Mouse (Mus musculus): ENCODE measurements around the gene Bmpr1b. TPM values are rescaled to one million over a fixed set of nuclear protein-coding genes. Genes with fewer than 3 reads are reported as not detected.
A peak's percentile ranks its signal among the peaks of the same experiment; 100 is the strongest.

The Bmpr1b gene
- polyA plus RNA-seq, 1 experiment from 2014 or later: 18.1 TPM

GRCm38 (mm10) chr3:141828301-141828700 lies 340.9 kb downstream of the Bmpr1b start:
- H3K4me2 ChIP-seq: no peak overlapping the region
- no peak overlapping the region for H3K4me3 ChIP-seq (replicated peaks)
- H3K4me1 ChIP-seq (replicated peaks): no peaks in the 10 kb centered on the region
- H3K27me3 ChIP-seq: no peaks in the 10 kb centered on the region
- no peak overlapping the region for H3K9ac ChIP-seq (replicated peaks)
- H3K9me3 ChIP-seq: no peaks in the 10 kb centered on the region
- no peak for ATAC-seq (ENCODE audit: insufficient number of reproducible peaks, insufficient read depth, low FRiP score, low TSS enrichment, low read depth)
- WGBS: 74% methylated on average over 5 of the region's 5 CpGs
- H3K27ac ChIP-seq: no peak overlapping the region
- H3K36me3 ChIP-seq: peaks cover 19% of the 10 kb centered on the region; the same call in 1 of the 2 replicates

GRCm38 (mm10) chr3:141819331-141819941 lies 349.8 kb downstream of the Bmpr1b start:
- no peak overlapping the region for H3K4me3 ChIP-seq (replicated peaks)
- peaks cover 14% of the 10 kb centered on the region for H3K36me3 ChIP-seq
- H3K27ac ChIP-seq: no peak overlapping the region
- H3K9ac ChIP-seq (replicated peaks): no peak overlapping the region
- peaks cover 10% of the 10 kb centered on the region for H3K4me1 ChIP-seq (replicated peaks)
- H3K27me3 ChIP-seq: no peaks in the 10 kb centered on the region
- H3K4me2 ChIP-seq: no peak overlapping the region
- H3K9me3 ChIP-seq: no peaks in the 10 kb centered on the region
- WGBS: 28% methylated on average over 13 of the region's 13 CpGs
- ATAC-seq (ENCODE audit: insufficient number of reproducible peaks, insufficient read depth, low FRiP score, low TSS enrichment, low read depth): peak; percentile 56; the same call in 1 of the 2 replicates

GRCm38 (mm10) chr3:141818615-141819312 lies 350.5 kb downstream of the Bmpr1b start:
- Histone ChIP-seq H3K9me3 (no peaks in the 10 kb centered on the region), H3K4me2 (no peak overlapping the region), H3K27ac (no peak overlapping the region), H3K4me1 (replicated peaks) (peaks cover 10% of the 10 kb centered on the region), H3K9ac (replicated peaks) (no peak overlapping the region), H3K36me3 (peaks cover 14% of the 10 kb centered on the region), H3K4me3 (replicated peaks) (no peak overlapping the region), H3K27me3 (no peaks in the 10 kb centered on the region)
- ATAC-seq (ENCODE audit: insufficient number of reproducible peaks, insufficient read depth, low FRiP score, low TSS enrichment, low read depth): no peak
- 63% methylated on average over 3 of the region's 3 CpGs for WGBS

- ATAC-seq (ENCODE audit: insufficient number of reproducible peaks, insufficient read depth, low FRiP score, low TSS enrichment, low read depth): no peak
- H3K4me3 ChIP-seq (replicated peaks): no peak overlapping the region
- no peaks in the 10 kb centered on the region for H3K27me3 ChIP-seq
- 59% methylated on average over 1 of the region's 1 CpGs for whole genome bisulfite sequencing
- no peak overlapping the region for H3K9ac ChIP-seq (replicated peaks)
- no peaks in the 10 kb centered on the region for H3K9me3 ChIP-seq
- H3K36me3 ChIP-seq: peaks cover 10% of the 10 kb centered on the region
- no peak overlapping the region for H3K4me2 ChIP-seq
- H3K27ac ChIP-seq: no peak overlapping the region
- H3K4me1 ChIP-seq (replicated peaks): peaks cover 10% of the 10 kb centered on the region
These were observed 354.4 kb downstream of the Bmpr1b start for GRCm38 (mm10) chr3:141814776-141815175.

- H3K4me3 ChIP-seq (replicated peaks): no peak overlapping the region
- 18% methylated on average over 2 of the region's 2 CpGs for WGBS
- no peaks in the 10 kb centered on the region for H3K36me3 ChIP-seq
- peak; percentile 47; the same call in 1 of the 2 replicates for ATAC-seq (ENCODE audit: insufficient number of reproducible peaks, insufficient read depth, low FRiP score, low TSS enrichment, low read depth)
- no peaks in the 10 kb centered on the region for H3K27me3 ChIP-seq
- H3K4me1 ChIP-seq (replicated peaks): no peaks in the 10 kb centered on the region
- no peaks in the 10 kb centered on the region for H3K9me3 ChIP-seq
- H3K4me2 ChIP-seq: no peak overlapping the region
- no peak overlapping the region for H3K27ac ChIP-seq
- no peak overlapping the region for H3K9ac ChIP-seq (replicated peaks)
These were observed 357.9 kb downstream of the Bmpr1b start for GRCm38 (mm10) chr3:141811348-141811747.

GRCm38 (mm10) chr3:141810944-141811343 lies 358.3 kb downstream of the Bmpr1b start:
- WGBS: 64% methylated on average over 7 of the region's 7 CpGs

GRCm38 (mm10) chr3:141809581-141809980 lies 359.6 kb downstream of the Bmpr1b start:
- ATAC-seq (ENCODE audit: insufficient number of reproducible peaks, insufficient read depth, low FRiP score, low TSS enrichment, low read depth): no peak
- no peaks in the 10 kb centered on the region for H3K9me3 ChIP-seq
- H3K4me2 ChIP-seq: no peak overlapping the region
- WGBS: 78% methylated on average over 3 of the region's 3 CpGs
- no peak overlapping the region for H3K4me3 ChIP-seq (replicated peaks)
- no peak overlapping the region for H3K27ac ChIP-seq
- no peak overlapping the region for H3K9ac ChIP-seq (replicated peaks)
- no peaks in the 10 kb centered on the region for H3K27me3 ChIP-seq
- H3K36me3 ChIP-seq: 0 out of 2 replicates have a peak, but pooled peaks cover 5% of the 10 kb centered on the region
- no peaks in the 10 kb centered on the region for H3K4me1 ChIP-seq (replicated peaks)

More at GRCm38 (mm10) chr3:141810944-141811343, 358.3 kb downstream of the Bmpr1b start:
- no peak for ATAC-seq (ENCODE audit: insufficient number of reproducible peaks, insufficient read depth, low FRiP score, low TSS enrichment, low read depth)
- Histone ChIP-seq H3K27me3 (no peaks in the 10 kb centered on the region), H3K4me2 (no peak overlapping the region), H3K27ac (no peak overlapping the region), H3K9ac (replicated peaks) (no peak overlapping the region), H3K36me3 (no peaks in the 10 kb centered on the region), H3K4me3 (replicated peaks) (no peak overlapping the region), H3K9me3 (no peaks in the 10 kb centered on the region), H3K4me1 (replicated peaks) (no peaks in the 10 kb centered on the region)

- Histone ChIP-seq H3K4me1 (replicated peaks) (no peaks in the 10 kb centered on the region), H3K9ac (replicated peaks) (no peak overlapping the region), H3K27me3 (no peaks in the 10 kb centered on the region), H3K36me3 (peaks cover 17% of the 10 kb centered on the region), H3K4me3 (replicated peaks) (no peak overlapping the region), H3K27ac (no peak overlapping the region), H3K9me3 (no peaks in the 10 kb centered on the region), H3K4me2 (no peak overlapping the region)
- no peak for ATAC-seq (ENCODE audit: insufficient number of reproducible peaks, insufficient read depth, low FRiP score, low TSS enrichment, low read depth)
- WGBS: 75% methylated on average over 5 of the region's 5 CpGs
These were observed 365.1 kb downstream of the Bmpr1b start for GRCm38 (mm10) chr3:141804133-141804532.

- H3K27me3 ChIP-seq: no peaks in the 10 kb centered on the region
- H3K9ac ChIP-seq (replicated peaks): no peak overlapping the region
- no peak overlapping the region for H3K4me3 ChIP-seq (replicated peaks)
- WGBS: 42% methylated on average over 1 of the region's 1 CpGs
- H3K4me1 ChIP-seq (replicated peaks): no peaks in the 10 kb centered on the region
- no peak overlapping the region for H3K27ac ChIP-seq
- H3K4me2 ChIP-seq: no peak overlapping the region
- ATAC-seq (ENCODE audit: insufficient number of reproducible peaks, insufficient read depth, low FRiP score, low TSS enrichment, low read depth): no peak
- H3K36me3 ChIP-seq: peaks cover 17% of the 10 kb centered on the region; the same call in 1 of the 2 replicates
- no peaks in the 10 kb centered on the region for H3K9me3 ChIP-seq
These were observed 371.4 kb downstream of the Bmpr1b start for GRCm38 (mm10) chr3:141797789-141798188.

GRCm38 (mm10) chr3:141797372-141797771 lies 371.9 kb downstream of the Bmpr1b start:
- no peaks in the 10 kb centered on the region for H3K27me3 ChIP-seq
- no peaks in the 10 kb centered on the region for H3K9me3 ChIP-seq
- no peak overlapping the region for H3K4me3 ChIP-seq (replicated peaks)
- no peak overlapping the region for H3K9ac ChIP-seq (replicated peaks)
- no peak overlapping the region for H3K4me2 ChIP-seq
- peaks cover 17% of the 10 kb centered on the region; the same call in 1 of the 2 replicates for H3K36me3 ChIP-seq
- no peak for ATAC-seq (ENCODE audit: insufficient number of reproducible peaks, insufficient read depth, low FRiP score, low TSS enrichment, low read depth)
- H3K27ac ChIP-seq: no peak overlapping the region
- no peaks in the 10 kb centered on the region for H3K4me1 ChIP-seq (replicated peaks)

- no peak overlapping the region for H3K9ac ChIP-seq (replicated peaks)
- no peak overlapping the region for H3K4me2 ChIP-seq
- no peaks in the 10 kb centered on the region for H3K27me3 ChIP-seq
- H3K4me1 ChIP-seq (replicated peaks): peaks cover 5% of the 10 kb centered on the region; the same call in 1 of the 2 replicates
- ATAC-seq (ENCODE audit: insufficient number of reproducible peaks, insufficient read depth, low FRiP score, low TSS enrichment, low read depth): no peak
- H3K36me3 ChIP-seq: peaks cover 20% of the 10 kb centered on the region; the same call in 1 of the 2 replicates
- WGBS: 74% methylated on average over 3 of the region's 3 CpGs
- no peaks in the 10 kb centered on the region for H3K9me3 ChIP-seq
- no peak overlapping the region for H3K27ac ChIP-seq
- no peak overlapping the region for H3K4me3 ChIP-seq (replicated peaks)
These were observed 374.9 kb downstream of the Bmpr1b start for GRCm38 (mm10) chr3:141794371-141794770.

Data from limb, embryonic 12.5 days (tissue).